Mouse (Mus musculus) liver, adult 2 months (tissue): ENCODE data around the gene Rae1. TPM values are rescaled to one million over a fixed set of nuclear protein-coding genes. Genes with fewer than 3 reads are reported as not detected.
A peak's percentile ranks its signal among the peaks of the same experiment; 100 is the strongest.

Experiments
- DNase-seq: peaks from one replicate; pipeline ENCODE4 v3.0.0-alpha.2; 2011; ENCODE audit warnings: low read depth, low spot score; ENCODE audit errors: extremely low read depth
- H3K27ac ChIP-seq: fragments of 200-500 bp; replicated peaks from 2 replicates; pipeline ENCODE4 v1.5.1; 2012; ENCODE audit warnings: low read depth, mild to moderate bottlenecking, control low read depth, inconsistent platforms, low read length; ENCODE audit not compliant: insufficient read depth
- H3K27me3 ChIP-seq: fragments of 200-500 bp; 2 replicates; pipeline ENCODE4 v1.6.1; 2012; ENCODE audit warnings: mild to moderate bottlenecking, moderate library complexity, low read length, inconsistent platforms; ENCODE audit not compliant: control insufficient read depth, insufficient read depth
- H3K36me3 ChIP-seq: fragments of 200-500 bp; 2 replicates; pipeline ENCODE4 v1.6.1; 2012; ENCODE audit warnings: low read length, inconsistent platforms; ENCODE audit not compliant: control insufficient read depth, insufficient read depth
- H3K4me1 ChIP-seq: fragments of 200-500 bp; 2 replicates; pipeline ENCODE4 v1.6.1; 2011; ENCODE audit warnings: low read length; ENCODE audit not compliant: control insufficient read depth, insufficient read depth
- H3K4me3 ChIP-seq: fragments of 200-500 bp; 2 replicates; pipeline ENCODE4 v1.5.1; 2011; ENCODE audit warnings: low read depth, mild to moderate bottlenecking, control low read depth, low read length, moderate library complexity; ENCODE audit not compliant: insufficient read depth
- H3K79me2 ChIP-seq: fragments of 200-500 bp; 2 replicates; pipeline ENCODE4 v1.6.1; 2012; ENCODE audit warnings: inconsistent platforms, mild to moderate bottlenecking, low read length, moderate library complexity; ENCODE audit not compliant: control insufficient read depth, insufficient read depth
- H3K9ac ChIP-seq: fragments of 200-500 bp; 2 replicates; pipeline ENCODE4 v1.6.1; 2012; ENCODE audit warnings: low read depth, mild to moderate bottlenecking, control low read depth, inconsistent platforms, low read length
- CTCF ChIP-seq: fragments of 200-500 bp; IDR thresholded peaks from 2 replicates; pipeline ENCODE4 v1.5.1; 2011; ENCODE audit warnings: low read depth, low read length, control low read depth
- POLR2A ChIP-seq: fragments of 200-500 bp; IDR thresholded peaks from 2 replicates; pipeline ENCODE4 v1.6.1; 2011; ENCODE audit warnings: low read length, control low read depth; ENCODE audit not compliant: insufficient read depth; ENCODE audit errors: extremely low read depth
- WGBS: fragments of 180-500 bp; shearing (Covaris S2); methylation state at CpG from one replicate; pipeline ENCODE4 v1.1.7; 2018; 5-methylcytosine and 5-hydroxymethylcytosine counted together
- polyA plus RNA-seq: library from polyadenylated mRNA; depleted of rRNA; stranded (reverse); fragments of >200 nt; gene quantifications from 2 replicates; pipeline ENCODE4 v1.2.3, GENCODE M21; 2012
- total RNA-seq: library from RNA; depleted of rRNA; stranded (reverse); fragments of >200 nt; gene quantifications from 2 replicates; pipeline ENCODE4 v1.2.3, GENCODE M21; 2014

Rae1 gene
- total and polyA plus RNA-seq, 2 experiments = 13.1 to 31.9 TPM

DNA sequence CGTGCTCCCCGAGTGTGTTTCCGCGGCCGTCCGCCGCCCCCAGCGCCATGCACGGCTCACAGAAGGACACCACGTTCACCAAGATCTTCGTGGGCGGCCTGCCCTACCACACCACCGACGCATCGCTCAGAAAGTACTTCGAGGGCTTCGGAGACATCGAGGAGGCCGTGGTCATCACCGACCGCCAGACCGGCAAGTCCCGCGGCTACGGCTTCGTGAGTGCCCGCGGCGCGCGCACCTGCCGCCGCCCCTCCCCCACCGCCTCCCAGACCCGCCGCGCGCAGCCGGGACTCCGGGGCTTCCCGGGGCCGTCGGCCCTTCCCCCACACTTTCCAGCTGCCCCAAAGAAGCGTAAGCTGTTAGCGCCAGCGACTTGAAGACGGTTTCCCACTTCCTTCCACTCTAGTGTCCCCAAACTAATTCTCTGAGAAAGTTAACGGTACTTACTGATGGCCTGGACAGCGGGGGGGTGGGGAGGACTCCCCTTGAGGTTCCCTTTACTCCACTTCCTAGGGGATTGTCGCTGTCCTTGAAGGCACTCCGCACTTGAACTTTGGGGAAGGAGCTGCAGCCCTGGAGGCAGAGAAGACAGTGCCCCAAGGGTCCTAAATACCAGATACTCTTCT lies 22.3 kb downstream of the Rae1 start:
- peaks cover 18% of the 10 kb centered on the region for H3K4me1 ChIP-seq
- 1% methylated on average over 51 of the region's 51 CpGs for WGBS
- no peak for DNase-seq
- peak overlapping the region; percentile 75 for H3K9ac ChIP-seq
- no peaks in the 10 kb centered on the region for H3K27me3 ChIP-seq
- TF ChIP-seq CTCF (no peak), POLR2A (no peak)
- H3K79me2 ChIP-seq = peaks cover 3% of the 10 kb centered on the region; the same call in 1 of the 2 replicates
- no peak overlapping the region for H3K27ac ChIP-seq
- H3K4me3 ChIP-seq = peak overlapping the region; percentile 84
- H3K36me3 ChIP-seq = no peaks in the 10 kb centered on the region

GRCm38 (mm10) chr2:173022813-173023212 lies 22.9 kb downstream of the Rae1 start:
- Histone ChIP-seq H3K4me3 (peak overlapping the region; percentile 84; the same call in 1 of the 2 replicates), H3K79me2 (peaks cover 3% of the 10 kb centered on the region; the same call in 1 of the 2 replicates), H3K4me1 (peaks cover 18% of the 10 kb centered on the region), H3K27me3 (no peaks in the 10 kb centered on the region), H3K27ac (no peak overlapping the region), H3K36me3 (no peaks in the 10 kb centered on the region), H3K9ac (no peak overlapping the region)
- DNase-seq = no peak
- 67% methylated on average over 10 of the region's 10 CpGs for WGBS
- TF ChIP-seq POLR2A = no peak
- no peak for TF ChIP-seq CTCF

DNA sequence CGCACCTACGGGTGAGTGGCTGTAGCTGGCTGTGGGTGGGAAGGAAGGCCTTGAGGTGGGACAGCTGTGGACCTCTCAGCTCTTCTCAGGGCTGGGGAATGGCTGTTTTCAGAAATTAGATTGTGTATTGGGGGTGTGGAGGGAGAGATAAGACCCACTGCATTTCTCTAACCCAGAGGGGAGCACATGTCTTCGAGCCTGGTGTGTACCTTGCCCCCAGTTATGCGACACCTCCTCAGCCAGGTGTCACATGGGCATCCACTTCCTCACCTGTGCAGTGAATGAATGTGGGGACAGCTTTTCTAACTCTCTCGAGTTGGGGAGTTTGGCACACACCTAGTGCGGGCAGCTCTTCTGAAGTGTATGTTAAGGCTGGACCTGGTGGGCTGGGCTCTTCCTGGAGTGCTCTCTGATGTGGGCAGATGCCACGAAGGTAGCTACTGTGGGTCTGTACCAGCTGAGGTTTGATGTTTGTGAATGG lies 23.5 kb downstream of the Rae1 start:
- no peak for DNase-seq
- H3K79me2 ChIP-seq = peaks cover 3% of the 10 kb centered on the region; the same call in 1 of the 2 replicates
- H3K36me3 ChIP-seq = no peaks in the 10 kb centered on the region
- H3K27me3 ChIP-seq = no peaks in the 10 kb centered on the region
- H3K4me1 ChIP-seq = peaks cover 14% of the 10 kb centered on the region
- TF ChIP-seq CTCF = no peak
- no peak overlapping the region for H3K9ac ChIP-seq
- WGBS = 74% methylated on average over 7 of the region's 7 CpGs
- no peak overlapping the region for H3K27ac ChIP-seq
- H3K4me3 ChIP-seq = no peak overlapping the region

DNA sequence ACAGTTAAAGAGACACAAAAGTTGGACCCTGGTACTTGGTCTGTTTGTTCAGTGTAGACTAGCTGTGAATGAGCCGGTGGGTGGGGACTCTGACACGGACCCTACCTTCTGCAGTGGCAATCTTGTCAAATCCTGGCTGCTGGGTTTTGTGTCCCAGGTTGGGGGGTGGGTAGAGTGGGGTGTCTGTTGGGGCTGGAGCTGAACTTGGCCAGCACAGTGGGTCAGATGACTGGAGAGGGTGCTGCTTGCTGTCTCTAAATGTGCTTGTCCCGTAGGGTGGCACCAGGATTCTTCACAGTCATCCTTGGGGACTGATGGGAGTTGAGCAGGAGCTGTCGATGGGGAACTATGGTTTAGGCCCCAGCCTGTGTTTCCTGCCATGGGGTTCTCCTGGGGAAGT lies 24.0 kb downstream of the Rae1 start:
- 78% methylated on average over 4 of the region's 4 CpGs for WGBS
- no peaks in the 10 kb centered on the region for H3K36me3 ChIP-seq

GRCm38 (mm10) chr2:173024392-173024791 lies 24.5 kb downstream of the Rae1 start:
- Histone ChIP-seq H3K9ac (no peak overlapping the region), H3K4me1 (peaks cover 5% of the 10 kb centered on the region)
- no peak for TF ChIP-seq CTCF
- no peak for TF ChIP-seq POLR2A

More for the DNA sequence above, 24.0 kb downstream of the Rae1 start:
- Histone ChIP-seq H3K9ac (no peak overlapping the region), H3K4me1 (peaks cover 9% of the 10 kb centered on the region), H3K27ac (no peak overlapping the region), H3K79me2 (peaks cover 3% of the 10 kb centered on the region; the same call in 1 of the 2 replicates), H3K27me3 (no peaks in the 10 kb centered on the region), H3K4me3 (no peak overlapping the region)
- DNase-seq = no peak
- TF ChIP-seq POLR2A = no peak

GRCm38 (mm10) chr2:173024938-173025337 lies 25.0 kb downstream of the Rae1 start:
- Histone ChIP-seq H3K27ac (no peak overlapping the region), H3K36me3 (no peaks in the 10 kb centered on the region)
- TF ChIP-seq CTCF (no peak), POLR2A (no peak)

More at GRCm38 (mm10) chr2:173024392-173024791, 24.5 kb downstream of the Rae1 start:
- Histone ChIP-seq H3K27ac (no peak overlapping the region), H3K36me3 (no peaks in the 10 kb centered on the region), H3K4me3 (no peak overlapping the region), H3K79me2 (peaks cover 3% of the 10 kb centered on the region; the same call in 1 of the 2 replicates), H3K27me3 (no peaks in the 10 kb centered on the region)
- 95% methylated on average over 8 of the region's 8 CpGs for WGBS
- no peak for DNase-seq

More at GRCm38 (mm10) chr2:173024938-173025337, 25.0 kb downstream of the Rae1 start:
- DNase-seq = no peak
- Histone ChIP-seq H3K27me3 (no peaks in the 10 kb centered on the region), H3K4me1 (peaks cover 2% of the 10 kb centered on the region; the same call in 1 of the 2 replicates), H3K9ac (no peak overlapping the region), H3K4me3 (no peak overlapping the region), H3K79me2 (peaks cover 3% of the 10 kb centered on the region; the same call in 1 of the 2 replicates)
- 81% methylated on average over 4 of the region's 4 CpGs for WGBS
